Mouse (Mus musculus) kidney, postnatal 25 days (tissue): Measurements from ENCODE around the gene Zfp639.
A peak's percentile ranks its signal among the peaks of the same experiment; 100 is the strongest.

ENCODE experiments used
- DNase-seq, 2 experiments: peaks; one replicate each; pipeline ENCODE4 v3.0.0; 2021; ENCODE audit warnings: mixed read lengths in 2 of 2

Gene Zfp639

DNA sequence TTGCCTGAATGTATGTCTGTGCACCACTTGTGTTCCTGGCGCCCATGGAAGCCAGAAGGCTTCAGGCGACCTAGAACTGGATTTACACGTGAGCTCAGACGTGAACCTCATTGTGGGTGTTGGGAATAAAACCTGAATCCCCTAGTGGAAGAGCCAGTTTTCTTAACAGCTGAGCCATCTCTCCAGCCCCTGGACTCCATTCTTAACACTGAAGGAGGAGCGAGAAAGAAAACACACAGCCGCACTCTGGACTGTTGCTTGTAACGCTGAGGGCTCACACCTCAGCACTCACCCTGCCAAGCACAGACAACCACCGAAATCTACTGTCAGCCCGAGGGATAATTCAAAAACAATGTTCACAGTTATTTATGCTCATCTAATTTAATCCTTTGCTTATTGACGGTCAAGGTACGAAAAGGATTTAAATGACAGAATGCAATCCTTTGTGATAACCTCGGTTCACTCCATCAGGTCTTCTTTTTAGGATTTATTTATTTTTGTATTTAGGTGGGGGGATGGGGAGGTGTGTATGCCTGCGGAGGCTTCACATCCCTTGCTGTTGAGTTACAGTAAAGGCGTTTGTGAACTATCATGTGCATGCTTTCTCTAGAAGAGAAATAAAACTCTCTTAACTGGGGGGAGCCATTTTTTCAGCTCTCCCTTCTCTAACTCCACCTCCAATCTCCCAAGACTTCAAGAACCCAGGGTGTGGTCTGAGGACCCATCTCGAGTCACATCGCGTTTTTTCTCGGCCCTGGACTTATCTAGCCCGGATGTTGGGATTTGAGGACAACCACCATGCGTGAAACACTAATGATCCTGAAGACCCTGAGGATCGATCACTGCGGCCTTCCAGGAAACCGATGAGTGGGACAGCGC, at the start of gene Zfp639:
TSS of gene Zfp639 (plus strand) at position 764 of the 879 bp plus-strand sequence.
- DNase-seq, result no peak

DNA sequence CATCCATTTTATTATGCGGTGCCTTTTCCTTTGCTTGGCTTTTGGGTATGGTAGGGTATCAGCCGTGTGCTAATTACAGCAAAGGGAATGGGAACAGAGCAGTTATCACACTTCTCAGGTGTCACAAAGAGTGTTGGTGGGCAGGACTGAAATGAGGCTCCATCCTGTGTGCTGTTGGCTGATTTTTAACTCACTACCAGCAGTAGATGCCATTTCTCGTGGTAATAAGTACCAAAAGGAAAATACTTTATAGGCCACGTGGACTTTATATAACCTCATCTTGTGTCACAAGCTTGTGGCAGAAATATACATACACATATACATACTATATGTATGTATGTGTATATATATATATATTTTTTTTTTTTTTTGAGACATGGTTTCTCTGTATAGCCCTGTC, 42.7 kb upstream of the Zfp639 start:
- DNase-seq, result no peak

DNA sequence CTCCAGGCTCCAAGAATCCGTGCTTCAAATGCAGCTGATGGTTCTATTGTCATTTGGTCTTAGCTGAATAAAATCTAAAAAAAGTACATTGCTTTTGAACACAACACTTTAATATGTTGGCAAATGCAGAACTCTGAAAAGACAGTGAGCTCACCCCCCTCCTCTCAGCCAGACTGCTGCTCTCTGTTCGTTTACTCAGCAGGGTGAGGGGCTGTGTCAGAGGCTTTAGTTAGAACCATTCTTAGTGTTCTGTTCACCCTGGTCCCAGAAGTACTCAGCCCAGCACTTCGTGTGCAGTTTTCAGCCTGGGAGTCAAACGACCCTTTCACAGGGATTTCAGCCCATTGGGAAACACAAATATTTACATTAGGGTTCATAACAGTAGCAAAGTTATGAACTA, 41.6 kb upstream of the Zfp639 start:
- no peak for DNase-seq

DNA sequence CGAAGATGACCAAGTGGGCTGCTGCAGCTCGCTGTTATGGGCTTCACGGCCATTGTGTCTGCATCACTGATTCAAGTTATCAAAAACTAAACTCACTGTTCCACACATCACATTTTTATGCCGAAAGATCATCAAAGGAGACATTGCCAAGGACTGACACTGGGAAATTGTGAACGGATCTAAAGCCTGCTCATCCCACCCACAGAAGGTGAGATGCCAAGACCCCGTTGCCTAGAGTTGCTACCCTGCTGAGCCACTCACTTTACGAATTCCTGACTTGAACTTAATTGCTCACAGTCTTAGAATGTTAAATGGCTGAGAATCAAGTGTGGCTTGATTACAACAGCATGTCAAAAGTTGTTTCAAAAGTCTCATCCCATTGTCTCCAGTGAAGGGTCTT, 39.6 kb upstream of the Zfp639 start:
- DNase-seq, result no peak

DNA sequence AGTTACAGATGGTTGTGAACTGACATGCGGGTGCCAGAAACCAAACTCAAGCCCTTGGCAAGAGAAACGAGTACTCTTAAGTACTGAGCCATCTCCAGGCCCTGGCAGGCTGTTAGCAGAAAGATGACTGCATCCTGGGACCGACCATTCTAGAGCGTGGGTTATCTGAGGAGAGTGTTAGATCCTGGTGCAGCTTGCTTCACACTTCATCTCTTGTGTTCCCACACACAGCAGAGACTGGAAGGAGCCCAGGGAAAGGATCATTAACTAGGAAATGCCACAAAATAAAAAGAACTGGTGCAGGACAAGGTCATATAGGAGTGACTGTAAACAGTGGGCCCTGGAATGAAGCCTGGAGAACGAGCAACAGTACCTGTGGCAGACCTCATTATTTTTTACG, 39.0 kb upstream of the Zfp639 start:
- peak; percentile 25 to 43 for DNase-seq

DNA sequence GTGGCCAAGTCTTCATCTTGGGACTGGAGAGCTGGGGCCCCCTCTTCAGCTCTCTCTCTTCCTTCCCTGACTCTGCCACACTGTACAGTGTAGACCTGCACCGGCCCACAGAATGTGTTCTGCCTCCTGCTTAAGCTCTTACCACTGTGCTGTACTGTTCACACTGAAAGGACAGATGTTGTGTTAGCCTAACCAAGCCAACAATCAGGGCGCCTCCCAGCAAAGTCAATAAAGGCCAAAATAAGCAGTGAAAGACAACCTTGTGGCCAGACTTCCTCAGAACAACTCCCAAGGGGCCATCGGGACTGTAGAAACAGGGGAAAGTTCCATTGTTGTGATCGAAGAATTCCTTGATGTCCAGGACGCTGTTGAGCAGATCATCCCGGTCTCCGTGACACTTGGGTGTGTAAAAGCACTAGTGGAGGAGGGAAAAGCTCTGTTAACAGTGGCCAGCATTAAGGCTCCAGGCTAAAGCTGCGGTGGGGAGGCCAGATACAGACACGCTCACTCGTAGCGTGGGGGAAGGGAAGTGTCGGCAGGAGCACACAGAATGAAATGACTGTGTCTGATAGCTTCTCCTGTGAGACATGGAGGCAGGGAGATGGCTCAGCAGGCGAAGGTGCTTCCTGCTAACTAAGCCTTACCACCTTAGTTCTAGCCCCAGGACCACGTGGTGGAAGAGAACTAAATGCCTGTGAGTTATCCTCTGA, 37.7 kb upstream of the Zfp639 start:
- peak in 1 of 2 experiments; percentile 17 for DNase-seq

DNA sequence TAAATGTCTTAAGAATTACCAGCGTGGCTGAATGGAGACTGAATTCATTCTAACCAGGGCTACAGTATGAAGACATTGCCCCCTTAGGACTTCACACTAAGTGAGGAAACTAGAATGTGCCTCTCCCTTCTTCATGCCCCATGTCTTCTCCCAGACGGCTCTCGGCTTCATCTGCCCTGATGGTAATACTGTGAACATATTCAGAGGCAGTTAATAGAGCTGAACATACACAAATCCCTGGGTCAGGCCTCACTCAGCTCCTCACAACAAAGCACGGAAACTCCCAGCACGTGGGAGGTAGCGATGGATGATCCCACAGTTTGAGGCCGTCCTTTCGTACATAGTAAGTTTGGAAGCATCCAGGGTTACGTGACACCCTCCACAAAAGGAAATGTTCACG, 36.9 kb upstream of the Zfp639 start:
- DNase-seq, result no peak

DNA sequence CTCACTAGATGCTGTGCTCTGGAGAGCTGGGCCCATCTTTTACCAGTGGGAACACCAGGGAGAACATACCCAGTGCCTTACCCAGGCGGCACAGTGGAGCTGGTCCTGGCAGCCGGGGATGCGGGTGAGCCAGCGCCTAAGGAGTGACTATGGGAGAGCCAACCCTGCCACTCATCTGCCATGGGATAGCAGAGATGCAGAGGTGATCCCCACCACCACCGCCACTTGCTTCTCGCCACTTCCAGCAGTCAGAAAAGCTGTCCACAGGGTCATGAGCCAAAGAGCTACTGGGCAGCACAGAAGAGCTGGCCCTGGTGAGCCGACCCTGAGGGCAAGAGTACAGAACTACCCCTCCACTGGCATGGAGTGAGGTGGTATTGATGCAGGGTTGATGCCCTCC, 30.1 kb upstream of the Zfp639 start:
- no peak for DNase-seq

DNA sequence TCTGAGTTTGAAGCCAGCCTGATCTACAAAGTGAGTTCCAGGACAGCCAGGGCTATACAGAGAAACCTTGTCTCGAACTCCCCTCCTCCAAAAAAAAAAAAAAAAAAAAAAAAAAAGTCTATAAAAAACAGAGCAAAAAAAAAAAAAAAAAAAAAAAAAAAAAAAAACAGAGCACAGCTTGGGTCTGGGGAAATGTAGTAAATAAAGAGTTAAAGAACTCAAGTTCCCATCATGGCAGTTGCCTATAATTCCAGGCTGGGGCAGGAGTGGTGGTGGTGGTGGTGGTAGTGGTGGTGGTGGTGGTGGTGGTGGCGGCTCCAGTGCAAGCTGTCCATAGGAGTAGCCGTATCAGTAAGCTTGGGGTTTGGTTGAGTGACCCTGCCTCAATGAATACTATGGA, 27.0 kb upstream of the Zfp639 start:
- no peak for DNase-seq

DNA sequence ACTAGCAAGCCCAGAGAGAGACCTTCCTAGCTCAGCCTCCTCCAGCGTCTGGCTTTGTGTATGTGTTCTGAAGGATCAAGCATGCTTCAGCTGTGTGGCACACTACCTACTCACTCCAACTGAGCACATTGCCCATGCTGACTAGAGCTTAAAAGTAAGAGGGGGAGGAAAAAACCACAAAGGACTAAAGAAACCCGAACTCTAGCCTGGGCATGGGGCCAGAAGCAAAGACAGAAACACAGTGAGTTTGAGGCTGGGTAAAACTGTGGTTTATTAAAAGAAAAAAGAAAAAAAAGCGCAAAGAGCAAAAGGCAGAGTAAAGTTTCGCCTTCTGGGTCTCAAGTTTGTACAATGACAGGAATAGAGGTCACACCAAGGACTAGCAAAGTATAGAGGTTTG, 23.5 kb upstream of the Zfp639 start:
- peak in 1 of 2 experiments; percentile 41 for DNase-seq

DNA sequence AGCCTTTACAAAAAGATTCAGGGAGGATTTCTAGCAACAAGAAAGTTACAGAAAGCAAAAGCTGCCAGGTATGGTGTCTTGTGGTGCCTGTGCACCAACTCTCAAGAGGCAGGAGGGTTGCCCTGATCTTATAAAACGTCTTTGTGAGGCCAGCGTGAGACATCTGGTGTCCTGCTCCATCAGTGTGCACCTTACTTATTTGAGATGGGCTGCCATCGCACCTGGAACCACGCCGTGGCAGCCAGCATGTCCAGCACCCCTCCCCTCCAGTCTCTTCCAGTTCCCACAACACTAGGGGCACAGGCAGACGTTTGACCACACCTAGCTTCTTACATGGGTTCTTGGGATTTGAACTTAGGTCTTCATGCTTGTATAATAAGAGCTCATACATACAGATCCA, 21.9 kb upstream of the Zfp639 start:
- no peak for DNase-seq

DNA sequence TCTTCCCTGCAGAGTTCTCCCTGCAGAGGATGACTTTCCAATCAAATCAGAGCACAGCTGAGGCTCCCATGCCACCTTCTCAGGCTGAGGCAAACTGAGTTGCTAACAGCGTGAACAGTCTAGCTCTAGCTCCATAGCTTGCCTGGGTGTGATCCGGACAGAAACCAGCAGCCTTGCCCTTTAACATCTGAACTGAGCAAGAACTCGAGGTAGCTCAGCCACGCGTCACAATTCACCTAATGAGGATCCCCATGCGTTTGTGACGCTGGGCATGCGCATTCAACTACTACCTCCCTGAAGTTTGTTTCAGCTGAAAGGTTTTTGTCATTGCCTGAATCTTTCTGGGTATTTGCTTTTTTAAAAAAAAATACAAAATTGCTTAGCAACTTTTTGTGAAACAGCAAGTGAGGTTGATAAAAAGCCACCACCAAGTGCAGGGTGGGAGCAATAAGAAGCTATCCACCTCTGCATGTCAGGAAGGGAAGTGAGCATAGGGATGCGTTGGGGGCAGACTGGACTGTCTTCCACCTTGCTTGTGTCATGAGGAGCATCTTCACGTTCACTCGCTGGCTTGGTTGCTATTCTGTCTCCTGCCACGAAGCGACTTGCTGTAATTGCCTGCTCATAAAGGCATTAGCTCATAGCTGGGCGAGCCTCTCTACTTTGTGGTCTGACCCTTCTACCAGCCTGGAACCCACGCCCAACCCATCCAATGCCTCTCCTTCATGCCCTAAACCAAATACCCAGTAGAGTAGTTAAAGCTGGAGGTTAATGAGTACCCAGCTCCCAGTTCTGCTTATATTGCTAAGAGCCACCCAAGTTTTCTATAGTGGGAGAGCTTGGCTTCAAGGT, 19.8 kb upstream of the Zfp639 start:
- DNase-seq, result no peak

DNA sequence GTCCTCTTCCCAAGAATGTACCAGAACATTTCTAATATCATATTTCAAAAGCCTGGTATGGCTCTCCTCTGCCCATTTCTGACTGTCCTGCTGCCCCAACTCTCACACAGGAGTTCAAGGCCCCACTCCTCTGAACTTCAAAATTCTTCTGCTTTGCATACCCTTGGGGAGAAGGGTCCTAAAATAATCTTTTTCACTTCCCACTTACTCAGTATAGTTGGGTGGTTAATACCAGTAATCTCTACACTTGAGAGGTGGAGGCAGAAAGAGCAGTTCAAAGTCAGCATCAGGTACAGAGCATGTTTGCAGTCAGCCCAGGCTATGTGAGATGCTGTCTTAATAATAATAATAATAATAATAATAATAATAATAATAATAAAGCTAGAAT, 19.1 kb upstream of the Zfp639 start:
- DNase-seq, result no peak

DNA sequence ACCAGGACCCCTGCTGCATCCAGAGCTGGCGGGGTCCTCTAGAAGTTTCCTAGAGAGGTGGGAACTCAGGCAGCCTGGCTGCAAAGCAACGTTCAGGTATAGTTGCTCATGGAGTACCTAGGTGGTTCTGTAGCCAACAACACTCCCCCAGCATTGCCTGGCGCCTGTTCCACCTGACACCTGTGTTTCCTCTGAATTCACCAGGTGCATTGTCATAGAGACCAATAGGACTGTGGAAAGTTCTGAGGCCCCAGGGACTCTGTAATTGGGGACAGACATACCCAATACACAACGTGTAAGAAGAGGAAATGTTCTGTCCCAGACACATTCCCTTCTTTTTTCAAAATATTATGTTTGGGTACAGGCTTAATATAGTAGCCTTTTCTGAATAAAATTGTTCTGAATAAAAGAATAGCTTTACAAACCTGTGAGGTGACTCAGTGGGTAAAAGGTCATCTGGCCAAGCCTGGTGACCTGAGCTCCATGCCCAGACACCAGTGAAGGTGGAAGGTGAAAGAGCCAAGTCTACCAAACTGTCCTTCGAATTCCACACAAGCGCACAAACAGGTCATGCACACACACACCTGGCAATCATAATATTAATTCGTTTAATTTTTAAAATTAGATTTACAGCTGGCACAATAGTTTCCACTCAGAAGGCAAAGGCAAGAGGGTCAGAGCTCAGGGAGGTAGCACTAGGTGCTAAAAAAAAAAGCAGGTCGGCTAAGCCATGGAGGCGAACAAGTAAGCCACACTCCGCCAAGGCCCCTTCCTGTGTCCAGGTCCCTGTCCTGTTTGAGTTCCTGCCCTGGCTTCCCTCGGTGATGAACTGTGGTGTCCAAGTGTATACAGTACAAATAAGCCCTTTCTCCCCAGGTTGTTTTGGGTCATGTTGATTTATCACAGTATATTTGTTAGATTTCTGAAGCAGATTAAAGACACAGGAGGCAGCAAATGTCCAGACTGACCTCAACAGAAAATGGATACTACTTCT, 17.7 kb upstream of the Zfp639 start, which contains the start of gene Kcnmb3:
TSS of gene Kcnmb3 (minus strand) at position 135 of the 994 bp plus-strand sequence.
- no peak for DNase-seq

DNA sequence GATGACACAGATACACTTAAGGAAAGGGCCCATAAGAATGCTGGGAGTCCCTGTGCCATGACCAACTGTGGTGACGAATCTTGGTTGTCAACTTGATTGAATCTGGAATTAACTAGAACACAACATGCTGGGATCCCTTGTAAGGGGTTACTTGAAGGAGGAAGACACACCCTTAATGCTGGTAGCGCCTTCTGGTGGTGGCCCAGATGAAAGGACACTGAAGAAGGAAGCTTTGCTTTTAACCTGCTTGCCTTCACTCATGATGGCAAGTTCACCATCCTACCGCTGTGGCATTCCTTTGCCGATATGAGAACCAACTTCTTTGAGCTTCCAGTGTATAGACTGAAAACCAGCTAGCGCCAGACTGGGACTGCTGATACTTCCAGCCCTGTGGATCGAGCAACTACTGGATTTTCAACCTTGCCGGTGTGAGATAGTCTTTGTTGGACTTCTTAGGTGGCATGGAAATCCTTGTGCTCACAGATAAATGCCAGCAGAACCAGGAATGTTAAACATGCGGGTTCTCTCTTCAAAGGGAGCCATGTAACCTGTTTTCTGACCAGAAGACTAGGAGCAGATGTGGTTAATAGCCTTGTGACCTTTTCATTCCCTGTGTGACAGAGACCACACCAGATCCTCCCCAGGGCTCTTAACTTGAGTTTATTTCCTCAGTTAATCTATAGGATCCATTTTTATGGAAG, 15.5 kb upstream of the Zfp639 start:
- DNase-seq, result peak in 1 of 2 experiments; percentile 27

DNA sequence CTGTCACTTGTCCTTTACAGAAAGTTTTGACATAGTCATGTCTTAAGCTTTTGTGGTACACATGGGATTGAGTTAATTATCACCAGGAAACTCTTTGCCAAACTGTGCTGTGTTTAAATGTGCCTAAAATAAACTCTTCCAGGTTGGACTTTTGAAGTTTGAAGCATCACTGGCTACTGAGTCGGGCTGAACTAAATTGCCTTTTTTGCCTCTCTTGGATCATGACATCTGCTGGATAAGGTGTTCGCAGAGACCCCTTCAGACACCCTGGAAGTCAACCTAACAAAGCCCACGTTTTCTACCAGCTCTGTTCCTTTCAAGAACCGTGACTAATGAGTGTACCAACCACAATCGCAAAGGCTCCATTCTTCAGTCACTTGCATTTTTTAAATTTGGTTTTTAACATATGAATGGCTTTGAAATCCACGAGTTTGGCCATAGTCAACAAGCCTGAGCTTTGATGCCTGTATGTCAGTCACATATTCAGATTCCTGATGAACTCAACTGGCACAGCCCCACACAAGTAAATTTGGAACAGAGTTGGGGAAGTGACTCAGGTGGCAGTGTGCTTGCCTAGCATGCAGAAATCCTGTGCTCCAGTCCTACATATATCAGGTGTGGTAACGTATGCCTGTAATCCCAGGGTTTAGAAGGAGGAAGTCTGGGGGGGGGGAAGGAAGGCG, 14.8 kb upstream of the Zfp639 start:
- no peak for DNase-seq

DNA sequence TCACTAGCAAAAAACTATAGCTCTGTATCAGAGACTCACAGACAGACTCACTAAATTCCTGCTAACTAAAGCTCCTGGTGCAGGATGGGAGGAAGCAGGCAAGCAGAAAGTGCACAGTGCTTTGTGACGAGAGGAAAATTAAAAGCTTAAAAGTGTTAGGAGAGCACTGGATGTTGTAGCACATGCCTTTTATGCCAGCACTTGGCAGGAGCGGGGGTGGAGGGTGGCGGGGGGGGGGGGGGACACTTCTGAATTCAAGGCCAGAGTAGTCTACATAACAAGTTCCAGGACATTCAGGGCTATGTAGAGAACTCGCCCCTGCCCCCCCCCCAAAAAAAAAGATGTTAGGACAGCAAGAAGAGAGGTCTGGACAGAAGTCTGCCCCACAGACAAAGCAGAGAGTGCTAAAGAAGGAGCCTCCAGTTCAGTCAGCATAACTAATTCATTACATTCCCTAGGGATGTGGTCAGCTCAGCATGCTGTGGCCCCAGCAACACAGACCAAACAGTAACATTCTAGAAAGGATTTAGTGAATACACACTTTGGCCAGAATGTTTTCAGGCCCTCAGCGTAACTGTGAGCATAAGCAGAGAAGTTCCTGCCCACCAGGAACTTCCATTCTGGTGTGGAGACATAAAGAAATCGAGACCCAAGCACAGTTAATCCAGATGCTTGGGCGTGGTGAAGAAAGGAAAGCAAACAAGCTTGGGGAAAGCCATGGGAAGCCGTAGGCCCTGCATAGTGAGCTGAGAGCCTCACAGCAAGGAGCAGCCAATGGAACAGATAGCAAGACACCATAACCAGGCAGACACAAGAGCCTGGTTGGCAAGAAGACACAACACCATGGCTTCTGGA, 14.0 kb upstream of the Zfp639 start:
- no peak for DNase-seq

DNA sequence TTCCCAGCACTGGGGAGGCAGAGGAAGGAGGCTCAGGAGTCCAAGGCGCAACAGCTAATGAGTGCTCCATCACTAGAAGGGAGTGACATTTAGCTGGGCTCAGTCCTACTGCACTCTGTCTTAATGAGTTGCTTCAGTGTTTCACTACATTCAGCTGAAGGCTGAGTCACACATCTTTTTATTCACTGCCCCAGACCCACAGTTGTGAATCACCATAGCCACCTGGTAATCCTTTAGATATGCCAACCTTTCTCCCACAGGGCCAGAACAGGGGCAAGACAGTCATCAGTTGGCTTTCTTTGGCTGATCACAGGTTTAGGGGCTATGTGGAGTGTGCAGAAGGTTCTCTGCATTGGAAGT, 13.4 kb upstream of the Zfp639 start:
- DNase-seq, result no peak

DNA sequence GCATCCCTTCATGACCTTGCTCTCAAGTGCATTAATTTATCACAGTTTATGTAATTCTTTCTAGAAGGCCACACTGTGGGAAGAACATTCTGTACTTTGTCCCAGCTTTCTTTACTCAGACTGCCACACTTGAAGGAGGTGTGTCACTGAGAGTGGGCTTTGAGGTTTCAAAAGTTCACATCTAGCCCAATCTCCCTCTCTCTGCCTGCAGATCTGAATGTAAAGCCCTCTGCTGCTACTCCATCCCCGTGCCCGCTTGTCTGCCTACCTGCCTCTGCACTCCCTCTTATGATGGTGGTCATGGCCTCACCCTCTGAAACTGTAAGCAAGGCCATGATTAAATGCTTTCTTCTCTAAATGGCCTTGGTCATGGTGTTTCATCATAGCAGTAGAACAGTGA, 9.7 kb upstream of the Zfp639 start:
- DNase-seq, result no peak

DNA sequence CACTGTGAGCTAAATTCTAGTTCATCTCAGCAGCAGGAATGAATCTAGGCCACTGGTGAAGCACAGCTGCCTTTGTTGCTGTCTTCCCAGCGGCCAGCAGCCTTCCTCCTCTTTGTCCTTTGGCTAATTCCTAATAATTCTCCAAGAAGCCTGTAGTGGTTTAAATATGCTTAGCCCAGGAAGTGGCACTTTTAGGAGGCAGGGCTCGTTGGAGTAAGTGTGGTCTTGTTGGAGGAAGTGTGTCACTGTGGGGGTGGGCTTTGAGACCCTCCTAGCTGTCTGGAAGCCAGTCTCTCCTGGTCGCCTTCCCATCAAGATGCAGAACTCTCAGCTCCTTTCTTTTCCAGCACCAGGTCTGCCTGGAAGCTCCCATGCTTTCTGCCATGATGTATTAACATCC, 4.2 kb upstream of the Zfp639 start:
- no peak for DNase-seq
